Mouse (Mus musculus): Measurements from ENCODE around the gene Nin. TPM values are rescaled to one million over a fixed set of nuclear protein-coding genes. Genes with fewer than 3 reads are reported as not detected.

Gene Nin
- polyA plus RNA-seq (2015; fragmentation: Illumina TruSeq; extraction: RNeasy Lipid Tissue Mini Kit (QIAGEN cat#74804); ENCODE audit: low read depth, low replicate concordance) = 17.5 TPM

DNA sequence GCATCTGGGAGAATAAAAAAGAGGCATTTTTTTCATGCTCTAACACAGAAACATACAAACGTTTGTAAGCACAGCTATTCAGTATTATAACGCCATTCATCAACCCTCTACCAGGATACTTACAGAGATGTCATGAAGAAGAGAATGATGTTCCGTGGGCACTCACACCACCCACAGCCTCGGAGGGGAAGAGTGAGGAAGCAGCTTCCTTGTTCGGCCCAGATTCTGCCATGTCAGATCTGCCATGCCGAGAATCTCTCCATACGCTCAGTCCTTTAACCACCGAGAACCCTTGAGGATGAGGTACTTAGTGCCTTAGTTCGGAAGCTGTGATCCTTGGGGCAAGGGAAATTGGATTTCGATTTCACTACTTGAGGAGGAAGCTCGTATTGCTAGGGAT is at the start of gene Nin:
Gene Nin, minus strand, starts transcription at position 367 of the 400 bp plus-strand sequence.

DNA sequence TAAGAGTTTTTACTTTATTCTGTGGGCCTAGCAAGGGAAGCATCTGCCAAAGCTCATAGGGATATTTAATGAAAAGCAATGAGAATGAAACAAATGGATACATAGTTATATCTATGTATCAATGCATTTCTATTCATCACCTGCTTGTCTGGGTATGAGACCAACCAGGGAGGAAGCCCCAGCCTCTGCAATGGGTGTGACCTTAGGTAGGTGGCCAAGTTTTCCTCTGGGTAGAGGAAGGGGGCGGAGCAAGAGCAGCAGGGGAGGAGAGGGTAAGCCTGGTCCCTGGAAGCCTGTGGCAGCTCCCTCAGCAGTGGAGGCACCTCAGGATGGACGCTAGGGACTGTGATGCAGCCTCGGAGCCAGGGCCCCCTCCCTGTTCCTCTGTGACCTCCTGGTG is 40.3 kb upstream of the Nin start, which contains the start of gene Abhd12b:
Gene Abhd12b, plus strand, starts transcription at position 301 of the 400 bp plus-strand sequence.

DNA sequence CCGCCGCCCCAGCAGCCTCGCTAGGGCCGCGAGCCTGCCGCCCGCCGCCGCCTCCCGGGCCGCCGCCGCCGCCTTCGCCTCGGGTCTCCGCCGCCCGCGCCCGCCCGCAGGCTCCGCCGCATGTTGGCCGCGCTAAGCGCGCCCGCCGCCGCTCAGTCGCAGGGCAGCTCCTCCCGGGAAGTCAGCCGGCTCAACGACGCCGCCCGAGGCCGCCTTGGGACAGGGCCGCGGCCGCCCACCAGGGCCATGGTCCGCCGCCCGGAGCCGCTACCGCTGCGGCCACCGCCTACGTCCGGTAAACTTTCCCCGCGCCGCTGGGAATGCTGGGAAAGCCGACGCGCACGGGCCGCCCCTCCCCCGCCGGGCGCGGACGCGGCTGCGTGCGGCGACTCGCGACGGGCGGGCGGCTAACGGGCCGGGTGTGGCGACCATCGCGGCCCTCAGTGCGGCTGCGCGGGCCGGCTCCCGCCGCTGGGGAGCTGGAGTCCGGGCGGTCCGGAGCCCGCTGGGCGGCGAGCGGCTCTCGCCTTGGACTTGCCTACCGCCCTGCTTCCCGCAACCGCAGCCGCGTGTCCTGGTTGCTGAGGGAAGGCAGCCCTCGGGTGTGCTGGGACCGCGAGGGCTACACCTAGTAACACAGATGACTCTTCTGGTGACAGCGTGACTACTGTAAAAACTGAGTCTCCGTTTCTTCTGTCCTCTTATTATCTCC is 126.6 kb downstream of the Nin start, which contains the start of gene Sav1:
Gene Sav1, minus strand, starts transcription at position 217 of the 712 bp plus-strand sequence.

Other genes starting within 250 kb of the Nin start
- 197 TPM for gene Atl1, start 221.1 kb downstream of the Nin start, polyA plus RNA-seq (2015; fragmentation: Illumina TruSeq; extraction: RNeasy Lipid Tissue Mini Kit (QIAGEN cat#74804); ENCODE audit: low read depth, low replicate concordance)
- gene Map4k5, start 220.5 kb downstream of the Nin start, polyA plus RNA-seq (2015; fragmentation: Illumina TruSeq; extraction: RNeasy Lipid Tissue Mini Kit (QIAGEN cat#74804); ENCODE audit: low read depth, low replicate concordance) = 30.4 TPM
- 21.0 TPM for gene Sav1, start 126.7 kb downstream of the Nin start, polyA plus RNA-seq (2015; fragmentation: Illumina TruSeq; extraction: RNeasy Lipid Tissue Mini Kit (QIAGEN cat#74804); ENCODE audit: low read depth, low replicate concordance)
- 4.5 TPM for gene Abhd12b, start 40.4 kb upstream of the Nin start, polyA plus RNA-seq (2015; fragmentation: Illumina TruSeq; extraction: RNeasy Lipid Tissue Mini Kit (QIAGEN cat#74804); ENCODE audit: low read depth, low replicate concordance)
- 3.4 TPM for gene Pygl, start 117.8 kb upstream of the Nin start, polyA plus RNA-seq (2015; fragmentation: Illumina TruSeq; extraction: RNeasy Lipid Tissue Mini Kit (QIAGEN cat#74804); ENCODE audit: low read depth, low replicate concordance)
- gene Trim9, start 233.9 kb upstream of the Nin start, polyA plus RNA-seq (2015; fragmentation: Illumina TruSeq; extraction: RNeasy Lipid Tissue Mini Kit (QIAGEN cat#74804); ENCODE audit: low read depth, low replicate concordance) = 161 TPM